Mouse (Mus musculus): ENCODE data around the gene Fgfr2.

DNA sequence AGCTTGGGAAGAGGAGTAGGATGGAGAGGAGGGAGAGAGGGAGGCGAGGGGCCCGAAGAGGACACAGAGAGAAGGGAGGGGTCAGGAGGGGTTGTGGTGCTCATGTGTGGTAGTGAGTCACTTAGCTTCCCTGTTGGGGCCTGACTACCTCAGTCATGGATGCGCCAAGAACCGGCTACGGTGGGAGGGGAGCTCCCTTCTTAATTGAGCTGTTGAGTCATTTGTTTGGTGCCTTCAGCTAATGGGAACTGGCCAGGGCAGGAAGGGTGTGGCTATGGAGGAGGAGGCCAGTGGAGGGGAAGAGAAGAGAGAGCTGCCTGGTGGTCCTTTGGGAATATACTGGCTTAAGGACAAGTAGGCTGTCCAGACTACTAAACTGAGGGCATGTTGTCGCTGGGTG lies 2451.8 kb downstream of the Fgfr2 start:
- TF ChIP-seq CTCF (conservative IDR thresholded peaks at IDR 0.05; ENCODE audit: low read length) (no peak), POU5F1 (IDR thresholded peaks at IDR 0.05; ENCODE audit: borderline replicate concordance, low read length) (no peak)

All from E14TG2a.4 (cell line).